Mouse (Mus musculus): ENCODE measurements around the gene Atp6v1g1. TPM values are rescaled to one million over a fixed set of nuclear protein-coding genes. Genes with fewer than 3 reads are reported as not detected.
A peak's percentile ranks its signal among the peaks of the same experiment; 100 is the strongest.

Gene Atp6v1g1
- total RNA-seq, 2 experiments from 2014 or later = 132 to 140 TPM

GRCm38 (mm10) chr4:63567712-63568390 is 23.3 kb downstream of the Atp6v1g1 start:
- intact Hi-C loops (cut with DNase I) = no loop called here
- no peak for DNase-seq (ENCODE audit: low spot score in 2 of 2)

DNA sequence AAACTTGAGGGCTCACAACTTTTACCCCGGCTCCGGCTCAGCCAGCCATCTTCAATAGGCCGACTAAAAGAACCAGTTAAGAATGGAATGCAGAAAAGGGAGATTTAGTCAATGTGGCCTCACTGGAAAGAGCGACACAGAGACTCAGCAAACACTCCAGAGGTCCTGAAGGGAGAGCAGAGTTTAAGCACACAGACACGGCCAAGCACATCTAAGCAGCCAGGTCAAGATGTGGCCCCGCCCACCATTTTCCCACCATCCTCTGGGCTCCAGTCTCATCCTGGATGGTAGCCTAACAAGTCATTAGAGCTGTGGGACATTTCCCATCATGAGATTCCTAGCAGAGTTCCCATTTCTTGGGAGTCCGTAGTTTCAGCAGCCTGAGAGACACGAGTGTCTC is 24.8 kb downstream of the Atp6v1g1 start:
- intact Hi-C loops (cut with DNase I) = no loop called here
- no peak for DNase-seq (ENCODE audit: low spot score in 2 of 2)

DNA sequence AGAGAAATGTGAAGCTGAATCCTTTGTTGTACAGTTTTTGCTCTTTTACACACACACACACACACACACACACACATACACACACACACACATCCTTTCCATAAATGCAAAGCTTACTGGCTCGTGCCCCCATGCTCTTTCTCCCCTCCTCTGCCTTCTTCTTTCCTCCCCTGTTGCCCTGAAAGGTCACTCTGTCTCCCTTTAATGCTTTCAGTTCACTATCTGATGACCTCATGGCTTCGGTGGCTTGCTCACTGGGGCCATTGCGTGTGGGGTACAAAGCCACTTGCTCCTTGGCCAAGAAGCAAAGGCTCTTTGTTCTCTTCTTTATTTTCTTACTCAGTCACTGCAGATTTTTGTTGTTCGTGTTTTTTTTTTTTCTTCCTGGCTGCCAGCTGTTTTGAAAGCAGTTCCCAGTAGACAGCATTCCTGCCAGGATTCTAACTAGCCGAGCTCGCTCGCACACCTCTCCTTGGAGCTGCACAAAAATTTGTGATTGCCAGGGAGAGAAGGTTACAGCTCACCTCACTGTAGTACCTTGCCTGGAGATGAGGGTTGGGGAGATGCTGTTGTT is 25.7 kb downstream of the Atp6v1g1 start:
- no peak for DNase-seq (ENCODE audit: low spot score in 2 of 2)
- intact Hi-C loops (cut with DNase I) = no loop called here

- intact Hi-C loops (cut with DNase I) = no loop called here
- DNase-seq (ENCODE audit: low spot score in 2 of 2) = no peak
Measured at GRCm38 (mm10) chr4:63572621-63573020, 28.0 kb downstream of the Atp6v1g1 start.

GRCm38 (mm10) chr4:63579649-63580048 is 35.1 kb downstream of the Atp6v1g1 start:
- intact Hi-C loops (cut with DNase I) = no loop called here
- DNase-seq (ENCODE audit: low spot score in 2 of 2) = no peak

DNA sequence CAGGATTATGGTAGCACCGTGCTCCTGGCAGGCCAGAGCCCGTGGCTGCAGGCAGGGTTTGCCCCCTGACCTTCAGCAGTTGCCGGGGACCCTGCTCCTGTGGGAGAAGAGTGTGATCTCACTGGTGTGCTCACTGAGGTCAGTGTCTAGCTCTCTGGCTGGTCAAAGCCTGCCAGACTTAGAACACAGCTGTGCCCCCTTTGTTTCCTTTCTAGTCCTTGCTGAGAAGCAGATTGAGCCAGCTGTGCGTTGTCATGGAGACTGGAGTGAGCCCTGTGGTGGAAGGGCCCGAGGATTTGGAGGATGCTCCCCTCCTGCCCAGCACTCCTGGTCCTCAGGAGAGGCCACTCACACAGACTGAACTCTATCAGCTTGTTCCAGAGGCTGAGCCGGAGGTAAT is 35.5 kb downstream of the Atp6v1g1 start:
- intact Hi-C loops (cut with DNase I) = no loop called here
- peak in 1 of 2 experiments; percentile 58 for DNase-seq (ENCODE audit: low spot score in 2 of 2)

- no peak for DNase-seq (ENCODE audit: low spot score in 2 of 2)
- intact Hi-C loops (cut with DNase I) = no loop called here
Measured at GRCm38 (mm10) chr4:63582580-63582979, 38.0 kb downstream of the Atp6v1g1 start.

DNA sequence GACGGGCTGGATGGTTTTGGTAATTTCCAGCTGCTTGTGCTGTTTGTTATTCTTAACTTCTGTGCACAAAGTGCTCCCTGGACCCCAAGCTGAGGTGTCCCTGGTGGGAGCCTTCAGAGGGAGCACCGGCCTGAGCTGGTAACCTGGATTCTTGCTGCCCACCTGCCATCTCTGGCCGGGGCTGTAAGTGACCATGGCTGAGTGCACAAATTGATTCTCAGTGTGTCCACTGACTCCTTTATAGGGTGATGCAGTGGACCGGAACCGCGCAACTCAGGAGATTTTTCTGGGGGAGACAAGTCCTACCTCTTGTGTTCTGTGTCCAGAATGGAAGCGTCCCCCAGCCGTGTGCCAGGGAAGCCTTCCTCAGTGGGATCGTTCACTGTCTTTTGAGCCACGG is 40.6 kb downstream of the Atp6v1g1 start:
- intact Hi-C loops (cut with DNase I) = no loop called here
- DNase-seq (ENCODE audit: low spot score in 2 of 2) = no peak

DNA sequence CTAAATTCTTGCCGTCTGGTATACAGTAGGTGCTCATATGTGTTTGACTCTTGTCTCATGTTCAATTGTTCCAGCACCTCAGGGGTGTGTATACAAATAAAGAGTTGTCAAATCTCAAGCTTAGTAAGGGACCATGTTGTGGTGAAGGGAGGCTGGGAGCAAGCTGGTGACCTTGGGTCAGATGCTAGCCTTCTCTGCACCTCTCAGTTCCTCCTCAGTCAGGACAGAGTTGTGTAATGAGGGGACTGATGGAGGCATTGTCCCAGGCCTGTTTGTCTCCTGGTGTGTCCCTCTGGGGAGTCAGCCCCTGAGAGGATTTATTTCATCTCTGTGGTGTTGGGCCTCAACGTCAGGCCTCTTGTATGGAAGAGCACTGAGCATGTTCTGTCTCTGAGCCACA is 41.7 kb downstream of the Atp6v1g1 start:
- no peak for DNase-seq (ENCODE audit: low spot score in 2 of 2)
- intact Hi-C loops (cut with DNase I) = no loop called here

DNA sequence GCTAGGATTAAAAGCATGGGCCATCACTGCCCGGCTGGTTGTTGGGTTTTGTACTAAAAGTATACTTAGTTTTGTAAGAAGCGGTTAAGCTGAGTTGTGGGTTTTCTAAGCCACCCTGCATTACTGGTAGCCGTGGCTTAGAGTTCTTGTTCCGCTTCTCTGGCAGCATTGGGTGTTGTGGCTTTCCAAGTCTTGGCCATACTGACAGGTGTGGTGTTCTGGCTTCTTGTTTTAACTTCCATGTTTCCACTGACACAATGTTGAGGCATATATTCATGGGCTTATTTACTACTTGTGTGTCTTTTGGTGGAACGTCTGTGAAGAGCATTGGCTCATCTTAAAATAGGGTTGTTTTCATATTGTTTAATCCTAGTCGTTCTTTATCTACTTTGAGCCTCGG is 45.4 kb downstream of the Atp6v1g1 start:
- no peak for DNase-seq (ENCODE audit: low spot score in 2 of 2)
- intact Hi-C loops (cut with DNase I) = no loop called here

DNA sequence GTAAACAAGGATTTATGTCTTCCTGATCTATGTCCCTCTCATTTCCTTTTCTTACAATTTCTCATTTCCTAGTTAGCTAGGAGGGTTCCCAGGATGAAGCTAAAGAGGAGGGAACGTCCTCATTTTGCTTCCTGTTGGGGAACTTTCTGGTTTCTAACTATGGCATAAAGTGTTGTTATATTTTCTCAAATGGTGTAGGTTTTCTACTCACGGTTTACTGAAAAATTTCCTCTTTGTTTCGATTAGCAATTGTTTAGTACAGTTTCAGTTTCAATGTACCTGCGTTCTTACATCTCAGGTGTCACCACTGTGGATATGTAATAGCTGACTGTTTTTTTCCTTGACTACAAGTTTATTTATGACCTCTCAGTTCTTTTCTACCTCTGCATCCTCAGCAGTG is 46.0 kb downstream of the Atp6v1g1 start:
- no peak for DNase-seq (ENCODE audit: low spot score in 2 of 2)
- intact Hi-C loops (cut with DNase I) = no loop called here

GRCm38 (mm10) chr4:63594459-63595110 is 50.0 kb downstream of the Atp6v1g1 start:
- DNase-seq (ENCODE audit: low spot score in 2 of 2) = no peak
- intact Hi-C loops (cut with DNase I) = no loop called here

- intact Hi-C loops (cut with DNase I) = no loop called here
- no peak for DNase-seq (ENCODE audit: low spot score in 2 of 2)
Measured at GRCm38 (mm10) chr4:63595259-63595658, 50.7 kb downstream of the Atp6v1g1 start.

GRCm38 (mm10) chr4:63596010-63596409 is 51.4 kb downstream of the Atp6v1g1 start:
- intact Hi-C loops (cut with DNase I) = no loop called here
- DNase-seq (ENCODE audit: low spot score in 2 of 2) = no peak

Other genes starting within 250 kb of the Atp6v1g1 start
- gene Orm1, start 200.2 kb upstream of the Atp6v1g1 start, total RNA-seq (2021) = not detected
- not detected for gene Orm3, start 188.6 kb upstream of the Atp6v1g1 start, total RNA-seq (2021)
- gene Orm2, start 182.3 kb upstream of the Atp6v1g1 start, total RNA-seq (2021) = not detected
- 1 to 10 TPM; 3.9 to 4.0 TPM for gene Akna, start 141.4 kb upstream of the Atp6v1g1 start, total RNA-seq (2021)
- 10 to 100 TPM; 46.6 to 51.2 TPM for gene Whrn, start 48.8 kb upstream of the Atp6v1g1 start, total RNA-seq (2021)
- gene Tmem268, start 14.0 kb downstream of the Atp6v1g1 start, total RNA-seq (2021) = 1 to 10 TPM; 9.4 to 9.5 TPM
- not detected for gene Gm11213, start 60.5 kb downstream of the Atp6v1g1 start, total RNA-seq (2021)
- gene Tex48, start 77.7 kb downstream of the Atp6v1g1 start, total RNA-seq (2021) = not detected
- gene Gm11214, start 118.6 kb downstream of the Atp6v1g1 start, total RNA-seq (2021) = not detected
- gene Tnfsf15, start 200.3 kb downstream of the Atp6v1g1 start, total RNA-seq (2021) = under 1 TPM; 0.21 to 0.26 TPM